Mouse (Mus musculus): ENCODE data around the gene Scp2. TPM values are rescaled to one million over a fixed set of nuclear protein-coding genes. Genes with fewer than 3 reads are reported as not detected.

Scp2 gene
- polyA plus RNA-seq (2015; fragmentation: Nextera tagmentation; extraction: Ambion mirVana) = 943 and 956 TPM in 2 replicates

DNA sequence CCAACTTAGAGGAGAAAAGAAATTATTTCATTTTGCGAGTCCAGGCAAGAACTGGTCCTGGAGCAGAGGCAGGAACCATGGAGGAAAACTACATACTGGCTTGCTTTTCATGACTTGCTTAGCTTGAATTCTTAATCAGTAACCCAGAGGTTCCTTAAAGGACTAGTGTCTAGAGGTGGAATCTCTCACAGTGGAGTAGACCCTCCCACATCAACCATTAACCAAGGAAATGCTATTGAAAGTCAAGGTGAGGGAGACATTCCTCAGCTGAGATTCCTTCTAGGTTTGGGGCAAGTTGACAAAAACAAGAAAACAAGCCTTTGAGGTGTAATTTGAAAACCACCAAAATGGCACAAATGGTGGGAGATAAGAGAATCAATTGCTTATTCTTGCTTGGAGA is at the start of gene Scp2:
Gene Scp2, minus strand, starts transcription at position 119 of the 400 bp plus-strand sequence.
- 73% methylated on average over 1 of the region's 1 CpGs for WGBS
- no peak within 1 kb of the TSS for H3K27ac ChIP-seq (ENCODE audit: low read depth, low read length)
- no peak within 1 kb of the TSS for H3K9ac ChIP-seq (ENCODE audit: low read depth, low read length)

DNA sequence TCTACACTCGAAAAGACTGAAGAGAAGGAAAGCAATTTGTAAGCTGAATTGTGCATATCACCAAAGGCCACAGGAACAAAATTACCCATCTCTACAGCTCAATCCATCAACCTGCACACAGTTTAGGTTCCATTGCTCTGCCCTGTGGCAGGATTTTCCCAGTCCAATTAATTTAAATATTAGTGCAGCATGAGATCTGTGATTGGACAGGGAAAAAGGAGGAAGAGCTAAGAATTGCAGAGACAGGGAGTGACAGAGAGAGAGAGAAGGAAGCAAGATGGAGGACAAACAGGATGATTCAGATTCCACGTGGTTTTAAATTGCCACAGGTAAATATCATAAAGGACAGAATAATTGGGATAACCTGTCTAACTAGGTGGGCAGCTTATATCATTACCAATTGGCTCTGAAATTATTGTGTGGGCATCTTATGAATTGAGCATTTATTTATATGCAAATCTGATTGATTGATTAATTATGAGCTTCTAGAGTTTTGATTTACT is 48.1 kb upstream of the Scp2 start:
- Histone ChIP-seq H3K36me3 (ENCODE audit: control insufficient read depth, insufficient read depth) (no peaks in the 10 kb centered on the region), H3K27me3 (replicated peaks; ENCODE audit: control insufficient read depth, insufficient read depth, low read length) (no peaks in the 10 kb centered on the region), H3K4me3 (ENCODE audit: low read depth, low read length) (no peak overlapping the region), H3K4me1 (replicated peaks; ENCODE audit: control insufficient read depth, insufficient read depth, low read length) (no peaks in the 10 kb centered on the region), H3K9me3 (ENCODE audit: control insufficient read depth) (no peaks in the 10 kb centered on the region), H3K9ac (ENCODE audit: low read depth, low read length) (no peak overlapping the region), H3K27ac (ENCODE audit: low read depth, low read length) (no peak overlapping the region), H3K4me2 (replicated peaks; ENCODE audit: low read depth) (no peak overlapping the region)
- WGBS = 59% methylated on average over 2 of the region's 2 CpGs
- no peak for ATAC-seq
- no peak for TF ChIP-seq CTCF (IDR thresholded peaks at IDR 0.05; ENCODE audit: low read depth)

More for the DNA sequence above, at the start of gene Scp2:
- no peak within 1 kb of the TSS for H3K4me2 ChIP-seq (replicated peaks; ENCODE audit: low read depth)
- no peaks in the 10 kb centered on the region for H3K27me3 ChIP-seq (replicated peaks; ENCODE audit: control insufficient read depth, insufficient read depth, low read length)
- no peaks in the 10 kb centered on the region for H3K4me1 ChIP-seq (replicated peaks; ENCODE audit: control insufficient read depth, insufficient read depth, low read length)
- H3K9me3 ChIP-seq (ENCODE audit: control insufficient read depth) = no peaks in the 10 kb centered on the region
- ATAC-seq = no peak
- H3K4me3 ChIP-seq (ENCODE audit: low read depth, low read length) = no peak within 1 kb of the TSS
- no peaks in the 10 kb centered on the region for H3K36me3 ChIP-seq (ENCODE audit: control insufficient read depth, insufficient read depth)
- TF ChIP-seq CTCF (IDR thresholded peaks at IDR 0.05; ENCODE audit: low read depth) = no peak

DNA sequence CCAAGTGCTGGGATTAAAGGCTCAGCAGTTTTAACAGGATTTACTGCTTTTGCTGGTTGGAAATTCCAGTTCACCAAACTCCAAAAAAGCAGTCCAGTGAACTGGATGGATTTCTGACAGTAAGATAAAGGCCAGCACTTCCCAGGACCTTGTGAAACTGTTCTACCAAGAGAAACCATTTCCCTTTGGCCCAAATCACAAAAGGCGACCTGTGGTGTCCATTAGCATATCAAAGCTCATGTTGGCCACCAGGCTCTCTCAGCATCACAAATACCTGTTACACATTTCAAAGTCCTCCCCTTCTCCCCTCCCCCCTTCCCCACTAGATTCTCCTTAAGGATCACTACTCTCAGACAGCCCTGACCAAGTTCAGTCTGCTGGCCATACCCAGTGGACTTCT is 37.5 kb upstream of the Scp2 start:
- Histone ChIP-seq H3K27ac (ENCODE audit: low read depth, low read length) (no peak overlapping the region), H3K36me3 (ENCODE audit: control insufficient read depth, insufficient read depth) (peaks cover 2% of the 10 kb centered on the region; the same call in 1 of the 2 replicates), H3K4me2 (replicated peaks; ENCODE audit: low read depth) (no peak overlapping the region), H3K4me3 (ENCODE audit: low read depth, low read length) (no peak overlapping the region), H3K9ac (ENCODE audit: low read depth, low read length) (no peak overlapping the region), H3K9me3 (ENCODE audit: control insufficient read depth) (no peaks in the 10 kb centered on the region), H3K27me3 (replicated peaks; ENCODE audit: control insufficient read depth, insufficient read depth, low read length) (no peaks in the 10 kb centered on the region), H3K4me1 (replicated peaks; ENCODE audit: control insufficient read depth, insufficient read depth, low read length) (no peaks in the 10 kb centered on the region)
- no peak for ATAC-seq
- 79% methylated on average over 1 of the region's 1 CpGs for WGBS
- TF ChIP-seq CTCF (IDR thresholded peaks at IDR 0.05; ENCODE audit: low read depth) = no peak

DNA sequence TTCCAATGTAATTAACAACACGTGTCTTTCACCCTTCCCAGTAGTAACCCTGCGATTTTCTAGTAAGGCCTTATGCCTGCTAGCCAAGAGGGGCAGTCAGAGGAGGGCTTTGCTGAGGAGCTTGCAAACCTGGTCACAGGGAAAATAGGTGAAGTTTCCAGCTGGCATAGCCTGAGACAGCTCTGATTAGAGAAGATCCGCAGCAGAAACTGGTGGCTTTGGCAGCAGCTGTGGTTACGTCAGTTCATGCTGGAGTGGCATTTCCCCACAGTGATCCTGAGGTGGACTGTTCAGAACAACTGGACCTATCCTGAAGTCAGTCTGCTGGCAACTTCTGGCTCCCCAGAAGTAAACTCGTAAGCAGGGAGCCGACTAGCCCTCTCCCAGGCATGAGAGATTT is 23.3 kb upstream of the Scp2 start:
- Histone ChIP-seq H3K36me3 (ENCODE audit: control insufficient read depth, insufficient read depth) (no peaks in the 10 kb centered on the region), H3K4me2 (replicated peaks; ENCODE audit: low read depth) (no peak overlapping the region), H3K4me1 (replicated peaks; ENCODE audit: control insufficient read depth, insufficient read depth, low read length) (0 out of 2 replicates have a peak, but pooled peaks cover 3% of the 10 kb centered on the region), H3K4me3 (ENCODE audit: low read depth, low read length) (no peak overlapping the region), H3K27me3 (replicated peaks; ENCODE audit: control insufficient read depth, insufficient read depth, low read length) (no peaks in the 10 kb centered on the region), H3K9ac (ENCODE audit: low read depth, low read length) (no peak overlapping the region), H3K9me3 (ENCODE audit: control insufficient read depth) (no peaks in the 10 kb centered on the region), H3K27ac (ENCODE audit: low read depth, low read length) (no peak overlapping the region)
- TF ChIP-seq CTCF (IDR thresholded peaks at IDR 0.05; ENCODE audit: low read depth) = no peak
- no peak for ATAC-seq
- 83% methylated on average over 6 of the region's 6 CpGs for WGBS

DNA sequence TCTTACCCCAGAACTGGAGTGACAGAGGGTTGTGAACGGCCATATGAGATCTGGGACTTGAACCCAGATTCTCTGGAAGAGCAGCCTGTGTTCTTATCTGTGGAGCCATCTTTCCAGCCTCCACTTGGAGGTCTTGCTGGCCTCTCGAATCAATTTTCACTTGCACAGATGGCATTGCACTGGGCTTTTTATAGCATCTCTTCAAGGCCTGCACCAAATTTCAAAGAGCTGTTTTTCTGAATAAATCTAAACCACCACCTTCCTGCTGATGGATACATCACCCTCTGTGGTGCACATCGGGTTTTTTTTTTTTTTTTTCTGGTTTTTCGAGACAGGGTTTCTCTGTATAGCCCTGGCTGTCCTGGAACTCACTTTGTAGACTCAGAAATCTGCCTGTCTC is 22.1 kb upstream of the Scp2 start:
- no peak overlapping the region for H3K4me3 ChIP-seq (ENCODE audit: low read depth, low read length)
- H3K36me3 ChIP-seq (ENCODE audit: control insufficient read depth, insufficient read depth) = no peaks in the 10 kb centered on the region
- H3K4me2 ChIP-seq (replicated peaks; ENCODE audit: low read depth) = no peak overlapping the region
- no peaks in the 10 kb centered on the region for H3K9me3 ChIP-seq (ENCODE audit: control insufficient read depth)
- TF ChIP-seq CTCF (IDR thresholded peaks at IDR 0.05; ENCODE audit: low read depth) = no peak
- 78% methylated on average over 4 of the region's 4 CpGs for WGBS
- no peak overlapping the region for H3K9ac ChIP-seq (ENCODE audit: low read depth, low read length)
- no peak for ATAC-seq
- 0 out of 2 replicates have a peak, but pooled peaks cover 3% of the 10 kb centered on the region for H3K4me1 ChIP-seq (replicated peaks; ENCODE audit: control insufficient read depth, insufficient read depth, low read length)
- no peaks in the 10 kb centered on the region for H3K27me3 ChIP-seq (replicated peaks; ENCODE audit: control insufficient read depth, insufficient read depth, low read length)
- H3K27ac ChIP-seq (ENCODE audit: low read depth, low read length) = no peak overlapping the region

DNA sequence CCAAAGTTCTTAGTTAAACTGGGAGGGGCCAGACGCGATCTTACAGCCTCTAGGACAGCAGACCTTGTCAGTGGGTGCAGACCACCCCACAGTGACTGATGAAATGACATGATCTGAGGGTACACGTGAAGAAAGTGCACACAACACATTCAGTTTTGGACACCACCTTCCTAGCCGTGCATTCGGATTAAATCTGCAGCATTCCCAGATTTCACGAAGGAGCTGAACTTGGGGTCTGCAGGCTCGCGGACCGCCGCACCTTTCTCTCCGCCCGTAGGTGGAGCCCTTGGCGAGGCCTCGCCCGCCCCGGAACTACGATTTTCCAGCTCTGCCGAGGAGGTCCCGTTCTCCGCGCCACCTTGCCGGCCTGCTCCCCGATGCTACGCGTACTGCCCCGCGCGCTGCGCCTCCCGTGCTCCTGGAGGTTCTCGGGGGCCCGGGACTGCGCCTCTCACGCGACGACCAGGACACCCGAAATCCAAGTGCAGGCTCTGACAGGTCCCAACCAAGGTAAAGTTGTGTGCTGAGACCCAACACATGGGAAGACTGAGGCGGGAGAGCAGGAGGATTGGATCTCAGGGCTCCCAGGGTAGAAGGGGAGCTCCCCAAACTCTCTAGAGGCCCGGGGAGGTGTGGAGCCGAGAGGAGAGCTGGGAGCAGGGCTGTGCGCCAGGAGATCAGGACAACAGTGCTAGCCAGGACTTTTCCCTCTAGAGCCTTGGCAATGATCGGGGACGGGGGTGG is 20.5 kb upstream of the Scp2 start, which contains the start of gene Echdc2:
Gene Echdc2, plus strand, starts transcription at position 286 of the 744 bp plus-strand sequence.
- Histone ChIP-seq H3K36me3 (ENCODE audit: control insufficient read depth, insufficient read depth) (no peaks in the 10 kb centered on the region), H3K9ac (ENCODE audit: low read depth, low read length) (peak within 1 kb of the TSS; percentile 65), H3K4me1 (replicated peaks; ENCODE audit: control insufficient read depth, insufficient read depth, low read length) (0 out of 2 replicates have a peak, but pooled peaks cover 3% of the 10 kb centered on the region), H3K4me2 (replicated peaks; ENCODE audit: low read depth) (peak within 1 kb of the TSS; percentile 99), H3K27ac (ENCODE audit: low read depth, low read length) (no peak within 1 kb of the TSS), H3K27me3 (replicated peaks; ENCODE audit: control insufficient read depth, insufficient read depth, low read length) (no peaks in the 10 kb centered on the region), H3K9me3 (ENCODE audit: control insufficient read depth) (no peaks in the 10 kb centered on the region), H3K4me3 (ENCODE audit: low read depth, low read length) (peak within 1 kb of the TSS; percentile 69)
- ATAC-seq = peak; percentile 38; the same call in 1 of the 2 replicates
- TF ChIP-seq CTCF (IDR thresholded peaks at IDR 0.05; ENCODE audit: low read depth) = peak; percentile 70
- under 1% methylated on average over 43 of the region's 43 CpGs for WGBS

Data from intestine, postnatal 0 days (tissue).